Mouse (Mus musculus) retina, postnatal 7 days (tissue): ENCODE measurements around the gene Olfr1239.

Experiments
- DNase-seq: peaks from one replicate; pipeline ENCODE4 v3.0.0-alpha.2; 2012; ENCODE audit warnings: low read depth, low spot score

The Olfr1239 gene

DNA sequence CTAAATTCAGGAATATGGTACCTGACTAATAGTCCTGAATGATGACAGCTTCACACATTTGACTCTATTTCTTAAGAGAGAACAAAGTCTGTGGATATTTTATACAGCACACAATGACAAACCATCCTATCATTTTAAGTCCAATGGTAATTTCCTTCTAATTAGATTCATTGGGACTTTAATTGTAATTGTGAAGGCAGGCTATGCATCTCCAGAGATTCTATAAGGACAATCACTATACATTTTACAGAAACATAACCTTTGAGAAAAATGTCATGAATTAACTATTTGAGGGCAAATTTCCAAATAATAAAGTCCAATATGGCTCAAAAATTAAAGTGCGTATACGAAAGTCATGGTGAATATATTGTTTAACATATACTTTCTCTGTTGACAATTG, at the start of gene Olfr1239:
Gene Olfr1239 (minus strand): TSS at position 101 of the 400 bp plus-strand sequence.
- DNase-seq: no peak

- no peak for DNase-seq
Observed at GRCm38 (mm10) chr2:89442900-89443299, 22.7 kb upstream of the Olfr1239 start, which contains the start of gene Olfr1240. TSS of gene Olfr1240 (minus strand) at chr2:89443000.

- no peak for DNase-seq
Observed at GRCm38 (mm10) chr2:89414557-89414956, 5.7 kb downstream of the Olfr1239 start.

GRCm38 (mm10) chr2:89409576-89409975, 10.6 kb downstream of the Olfr1239 start, which contains the start of gene Olfr1238:
TSS of gene Olfr1238 (minus strand) at chr2:89409676.
- DNase-seq: no peak

GRCm38 (mm10) chr2:89400882-89401281, 19.3 kb downstream of the Olfr1239 start:
- no peak for DNase-seq
